Mouse (Mus musculus) layer of hippocampus, adult 6 months (tissue): ENCODE results near the gene Prrc2b. TPM values are rescaled to one million over a fixed set of nuclear protein-coding genes. Genes with fewer than 3 reads are reported as not detected.

Experiments
- long read RNA-seq, 2 experiments: library from polyadenylated mRNA; unstranded; transcript quantifications; one replicate each; pipeline ENCODE4 v2.0.0; 2019 to 2020
- microRNA-seq: library from miRNA; unstranded; fragments of <30 nt; microRNA quantifications from one replicate; pipeline ENCODE4 v1.2.0, GENCODE M21; 2020
- polyA plus RNA-seq: library from polyadenylated mRNA; unstranded; fragments of <200 nt; fragmentation: Nextera tagmentation; gene quantifications from 2 replicates; pipeline ENCODE4 v1.2.3, GENCODE M21; 2021

Gene Prrc2b
- polyA plus RNA-seq = 42.2 and 47.4 TPM in 2 replicates
- long read RNA-seq, experiment 1, partial matches to known transcripts = 45 of 106 reads
- long read RNA-seq, experiment 1, other reads (novel, unspliced or antisense) = 61 of 106 reads
- long read RNA-seq, experiment 2, partial matches to known transcripts = 162 of 166 reads
- long read RNA-seq, experiment 2, other reads (novel, unspliced or antisense) = 4 of 166 reads

DNA sequence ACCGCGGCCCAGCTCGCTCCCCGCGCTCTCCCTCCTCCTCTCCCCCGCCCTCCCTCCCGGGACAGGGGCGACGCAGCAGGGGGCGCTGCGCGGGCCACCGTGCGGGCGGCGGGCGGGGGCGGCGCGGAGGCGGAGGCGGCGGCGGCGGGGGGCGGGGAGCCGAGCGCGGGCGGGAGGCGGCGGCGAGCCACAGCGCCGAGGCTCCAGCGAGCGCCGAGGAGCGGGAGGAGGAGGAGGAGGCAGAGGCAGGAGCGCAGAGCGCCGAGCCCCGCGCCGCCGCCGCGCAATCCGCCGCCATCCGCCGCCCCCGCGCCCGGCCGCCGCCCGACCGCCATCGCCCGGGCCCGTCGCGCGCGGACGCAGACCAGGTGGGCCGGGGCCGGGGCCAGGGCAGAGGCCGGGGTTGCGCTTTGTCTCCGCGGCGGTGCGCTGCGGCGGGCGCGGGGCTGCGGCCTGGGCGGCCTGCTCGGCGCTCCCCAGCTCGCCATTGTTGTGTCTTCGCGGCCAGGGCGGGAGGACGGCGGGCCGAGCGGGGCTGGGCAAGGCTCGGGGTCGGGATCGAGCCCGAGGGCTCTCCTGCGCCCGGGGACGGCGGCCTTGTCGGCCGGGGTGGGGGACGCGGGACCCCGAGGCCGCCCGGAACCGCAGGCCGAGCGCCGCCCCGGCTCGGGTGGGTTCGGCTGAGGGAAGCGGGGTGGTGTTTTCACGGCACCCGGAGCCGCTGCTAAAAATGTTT is at the start of gene Prrc2b:
Prrc2b (plus strand) TSS at position 159 of the 736 bp plus-strand sequence.

DNA sequence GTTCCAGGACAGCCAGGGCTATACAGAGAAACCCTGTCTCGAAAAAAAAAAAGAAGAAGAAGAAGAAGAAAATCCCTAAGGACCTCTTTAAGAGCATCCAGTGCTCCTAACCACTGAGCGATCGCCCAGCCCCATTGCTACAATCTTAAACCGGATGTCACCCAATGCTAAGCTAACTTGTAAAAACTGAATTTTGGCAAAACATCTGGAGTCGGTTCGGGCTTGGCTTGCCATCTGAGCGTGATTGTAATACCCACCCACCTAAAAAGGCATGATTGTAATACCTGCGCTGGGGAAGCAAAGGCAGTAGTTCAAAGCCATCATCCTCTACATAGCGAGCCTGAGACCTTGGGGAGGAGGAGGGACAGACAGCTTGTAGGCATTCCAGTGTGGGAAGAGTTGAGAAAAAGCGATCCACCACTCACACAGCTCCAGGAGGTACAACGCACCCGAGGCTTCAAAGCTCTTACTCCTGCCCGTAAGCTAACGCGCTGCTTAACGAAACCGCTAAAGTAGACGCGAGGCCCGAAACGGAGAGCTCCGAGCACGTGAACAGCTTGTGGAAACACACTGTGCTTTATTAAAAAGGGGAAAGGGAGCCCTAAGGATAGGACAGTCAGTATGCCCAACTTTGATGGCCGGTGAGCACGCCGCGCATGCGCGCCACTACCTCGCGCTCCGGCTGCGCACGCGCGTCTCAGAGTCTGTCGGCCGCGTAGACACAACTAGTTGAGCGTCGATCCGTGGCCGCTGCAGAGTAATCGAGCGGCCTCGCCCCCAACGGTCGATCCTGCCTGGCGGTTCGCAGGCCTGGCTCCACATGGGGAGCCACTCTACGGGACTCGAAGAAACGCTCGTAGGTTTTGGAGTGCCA is 85.2 kb downstream of the Prrc2b start, which contains the start of gene Pomt1:
Pomt1 (plus strand) TSS at position 705 of the 874 bp plus-strand sequence.

DNA sequence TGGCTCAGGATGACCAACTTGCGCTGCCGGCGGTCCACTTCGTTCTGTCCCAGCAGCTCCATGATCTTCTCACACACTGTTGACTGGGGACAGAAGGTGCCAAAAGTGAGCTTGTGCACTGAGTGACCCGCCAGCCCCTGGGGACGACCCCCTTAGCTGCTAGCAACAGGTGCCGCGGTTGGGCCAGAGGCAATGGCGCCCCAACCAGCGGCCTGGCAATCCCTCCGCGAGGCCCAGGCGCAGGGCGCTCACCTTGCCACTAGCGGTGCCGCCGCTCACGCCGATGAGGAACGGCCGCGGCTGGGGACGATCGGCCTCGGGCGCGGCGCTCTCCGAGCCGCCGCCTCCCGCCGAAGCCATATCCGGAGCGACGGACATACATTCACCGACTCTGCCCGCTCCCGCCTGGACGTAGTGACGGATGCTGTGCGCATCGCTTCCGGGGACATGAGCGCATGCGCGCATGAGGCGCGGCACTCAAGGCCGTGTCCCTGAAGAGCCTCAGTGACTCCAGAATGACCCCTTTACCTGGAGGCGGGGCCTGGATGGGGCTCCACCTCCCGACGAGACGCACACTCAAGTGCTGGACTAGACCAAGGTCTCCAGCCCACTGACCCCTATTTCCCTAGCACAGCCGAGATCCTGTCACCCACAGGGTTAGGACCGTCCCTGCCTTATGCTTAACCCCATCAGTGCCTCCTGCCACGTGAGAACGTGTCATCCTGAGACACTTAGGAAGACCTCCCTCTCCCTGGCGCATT is 109.0 kb downstream of the Prrc2b start, which contains the start of gene Uck1:
Uck1 (minus strand) TSS at position 503 of the 761 bp plus-strand sequence.

Small RNA genes within 50 kb of the gene (microRNA-seq; reads per million reads assigned to microRNA genes)
- not detected for gene Gm27805

Other genes starting within 250 kb of the Prrc2b start
- gene Aif1l, start 200.9 kb upstream of the Prrc2b start, polyA plus RNA-seq = 11.9 and 13.4 TPM in 2 replicates
- 32.8 and 43.1 TPM in 2 replicates for gene Nup214, start 176.6 kb upstream of the Prrc2b start, polyA plus RNA-seq
- 0.53 and 0.94 TPM in 2 replicates for gene Fam78a, start 66.2 kb upstream of the Prrc2b start, polyA plus RNA-seq
- gene Plpp7, start 55.6 kb upstream of the Prrc2b start, polyA plus RNA-seq = 36.7 and 39.3 TPM in 2 replicates
- 10.2 and 11.4 TPM in 2 replicates for gene Pomt1, start 85.5 kb downstream of the Prrc2b start, polyA plus RNA-seq
- 33.5 and 35.6 TPM in 2 replicates for gene Uck1, start 109.1 kb downstream of the Prrc2b start, polyA plus RNA-seq
- gene Golga2, start 136.3 kb downstream of the Prrc2b start, polyA plus RNA-seq = 17.8 and 22.2 TPM in 2 replicates
- 131 and 165 TPM in 2 replicates for gene Swi5, start 137.0 kb downstream of the Prrc2b start, polyA plus RNA-seq
- gene Ciz1, start 201.2 kb downstream of the Prrc2b start, polyA plus RNA-seq = 19.9 and 28.4 TPM in 2 replicates
- gene Dnm1, start 202.3 kb downstream of the Prrc2b start, polyA plus RNA-seq = 198 and 300 TPM in 2 replicates
- 559 and 640 TPM in 2 replicates for gene 1110008P14Rik, start 230.9 kb downstream of the Prrc2b start, polyA plus RNA-seq
- gene Lcn2, start 237.2 kb downstream of the Prrc2b start, polyA plus RNA-seq = 0.21 and 0.65 TPM in 2 replicates
- 24.8 and 25.1 TPM in 2 replicates for gene Ptges2, start 244.8 kb downstream of the Prrc2b start, polyA plus RNA-seq